Mouse (Mus musculus) CH12.LX (cell line): ENCODE results near the gene Rnf6. TPM values are rescaled to one million over a fixed set of nuclear protein-coding genes. Genes with fewer than 3 reads are reported as not detected.

ENCODE experiments used
- DNase-seq: peaks from one replicate; pipeline ENCODE4 v3.0.0-alpha.2; 2013; ENCODE audit errors: extremely low read depth
- H3K27ac ChIP-seq: 2 replicates; pipeline ENCODE4 v1.5.1; 2012; ENCODE audit warnings: low read depth, mild to moderate bottlenecking, control low read depth, moderate library complexity; ENCODE audit not compliant: insufficient read depth
- H3K27me3 ChIP-seq: replicated peaks from 2 replicates; pipeline ENCODE3; 2012; ENCODE audit warnings: inconsistent platforms
- H3K36me3 ChIP-seq, 2 experiments: replicated peaks in 1 of 2; 2 replicates each; pipeline versions ENCODE3 to v1.6.1; 2012; ENCODE audit warnings: inconsistent platforms in 1 of 2, low read length in 1 of 2, mild to moderate bottlenecking in 1 of 2, mixed read lengths in 1 of 2, moderate library complexity in 1 of 2; ENCODE audit not compliant: control insufficient read depth in 1 of 2, insufficient read depth in 1 of 2
- H3K4me1 ChIP-seq, 2 experiments: 2 replicates each; pipeline ENCODE4 v1.6.1; 2012; ENCODE audit warnings: inconsistent platforms in 1 of 2, moderate library complexity in 1 of 2; ENCODE audit not compliant: insufficient read depth in 2 of 2, control insufficient read depth in 1 of 2
- H3K4me2 ChIP-seq: 2 replicates; pipeline ENCODE4 v1.6.1; 2012; ENCODE audit warnings: low read depth, mild to moderate bottlenecking, control low read depth; ENCODE audit not compliant: poor library complexity, insufficient read depth, severe bottlenecking
- H3K4me3 ChIP-seq, 3 experiments: fragments of 150-350 bp in 1 of 3; sonication (generic) in 1 of 3; replicated peaks in 1 of 3; 2 replicates each; pipeline versions ENCODE3 to v1.5.1; 2011 to 2012; ENCODE audit warnings: low read depth in 2 of 3, low read length in 2 of 3, mild to moderate bottlenecking in 2 of 3, moderate library complexity in 2 of 3, control low read depth in 1 of 3, improper control_type of control experiment in 1 of 3, inconsistent platforms in 1 of 3, mixed read lengths in 1 of 3; ENCODE audit not compliant: poor library complexity in 1 of 3
- H3K79me2 ChIP-seq: replicated peaks from 2 replicates; pipeline ENCODE4 v1.6.1; 2012; ENCODE audit warnings: mild to moderate bottlenecking, moderate library complexity; ENCODE audit not compliant: control insufficient read depth, poor library complexity, insufficient read depth, severe bottlenecking; ENCODE audit errors: extremely low read depth
- H3K9ac ChIP-seq: 2 replicates; pipeline ENCODE4 v1.6.1; 2012; ENCODE audit warnings: low read depth, mild to moderate bottlenecking, control low read depth, moderate library complexity; ENCODE audit not compliant: insufficient read depth
- H3K9me3 ChIP-seq: replicated peaks from 2 replicates; pipeline ENCODE3; 2012; ENCODE audit warnings: low read length, inconsistent platforms, mixed read lengths
- CHD1 ChIP-seq: IDR thresholded peaks from 2 replicates; pipeline ENCODE4 v1.6.1; 2012; ENCODE audit warnings: low read depth, low read length, improper control_type of control experiment, inconsistent platforms
- CHD2 ChIP-seq: IDR thresholded peaks from 2 replicates; pipeline ENCODE4 v1.6.1; 2011; ENCODE audit warnings: low read length, improper control_type of control experiment
- CTCF ChIP-seq, 2 experiments: IDR thresholded peaks in 1 of 2; conservative IDR thresholded peaks in 1 of 2; 2 replicates each; pipeline ENCODE4 v1.5.1; 2011 to 2012; ENCODE audit warnings: low read depth in 2 of 2, low read length in 2 of 2, improper control_type of control experiment in 1 of 2, inconsistent platforms in 1 of 2, mild to moderate bottlenecking in 1 of 2, moderate library complexity in 1 of 2
- E2F4 ChIP-seq: IDR thresholded peaks from 2 replicates; pipeline ENCODE4 v1.6.1; 2011; ENCODE audit warnings: low read depth, low read length, improper control_type of control experiment; ENCODE audit not compliant: insufficient replicate concordance
- EP300 ChIP-seq: IDR thresholded peaks from 2 replicates; pipeline ENCODE4 v1.6.1; 2011; ENCODE audit warnings: low read length, improper control_type of control experiment
- ETS1 ChIP-seq: conservative IDR thresholded peaks from 2 replicates; pipeline ENCODE4 v1.6.1; 2012; ENCODE audit warnings: low read depth, mild to moderate bottlenecking, inconsistent platforms, low read length, improper control_type of control experiment, moderate library complexity
- HCFC1 ChIP-seq: IDR thresholded peaks from 2 replicates; pipeline ENCODE4 v1.6.1; 2012; ENCODE audit warnings: low read depth, mild to moderate bottlenecking, inconsistent platforms, low read length, improper control_type of control experiment
- IRF4 ChIP-seq: IDR thresholded peaks from 2 replicates; pipeline ENCODE4 v1.6.1; 2014; ENCODE audit warnings: low read depth, mild to moderate bottlenecking, inconsistent platforms, low read length, improper control_type of control experiment
- KAT2A ChIP-seq: IDR thresholded peaks from 2 replicates; pipeline ENCODE4 v1.6.1; 2012; ENCODE audit warnings: low read length, improper control_type of control experiment, inconsistent platforms; ENCODE audit not compliant: insufficient replicate concordance
- MAX ChIP-seq: IDR thresholded peaks from 2 replicates; pipeline ENCODE4 v1.6.1; 2011; ENCODE audit warnings: low read length, improper control_type of control experiment
- MEF2A ChIP-seq: IDR thresholded peaks from 2 replicates; pipeline ENCODE4 v1.6.1; 2014; ENCODE audit warnings: low read depth, mild to moderate bottlenecking, inconsistent platforms, low read length, improper control_type of control experiment, borderline replicate concordance
- MYC ChIP-seq: IDR thresholded peaks from 2 replicates; pipeline ENCODE4 v1.6.1; 2011; ENCODE audit warnings: low read depth, mild to moderate bottlenecking, improper control_type of control experiment, low read length
- POLR2A ChIP-seq: IDR thresholded peaks from 2 replicates; pipeline ENCODE4 v1.6.1; 2011; ENCODE audit warnings: low read depth, mild to moderate bottlenecking, improper control_type of control experiment, low read length
- POLR2AphosphoS2 ChIP-seq: IDR thresholded peaks from 2 replicates; pipeline ENCODE4 v1.6.1; 2011; ENCODE audit warnings: low read depth, low read length, improper control_type of control experiment
- TCF12 ChIP-seq: IDR thresholded peaks from 2 replicates; pipeline ENCODE4 v1.6.1; 2014; ENCODE audit warnings: low read depth, mild to moderate bottlenecking, inconsistent platforms, low read length, improper control_type of control experiment
- UBTF ChIP-seq: IDR thresholded peaks from 2 replicates; pipeline ENCODE4 v1.6.1; 2012; ENCODE audit warnings: low read depth, mild to moderate bottlenecking, inconsistent platforms, low read length, improper control_type of control experiment, moderate library complexity
- ZNF384 ChIP-seq: IDR thresholded peaks from 2 replicates; pipeline ENCODE4 v1.6.1; 2012; ENCODE audit warnings: low read depth, low read length, improper control_type of control experiment, inconsistent platforms
- dilution Hi-C: fragments of 300-500 bp; cut with MboI; formaldehyde crosslinking; loops from 2 replicates; pipeline ENCODE4 v1.14.3; 2020; ENCODE audit warnings: low sequenced_read_pairs; ENCODE audit not compliant: extremely low pct_unique_long_range_greater_than_20kb, extremely low pct_ligation_motif_present
- in situ Hi-C: fragments of 300-500 bp; cut with MboI; formaldehyde crosslinking; loops from 3 replicates; pipeline ENCODE4 v1.14.3; 2019; ENCODE audit warnings: low sequenced_read_pairs, low pct_ligation_motif_present, low pct_unique_long_range_greater_than_20kb, mixed read lengths
- polyA plus RNA-seq: library from polyadenylated mRNA; unstranded; fragments of >175 nt; gene quantifications from 2 replicates; pipeline ENCODE4 v1.2.1, GENCODE M21; 2012; ENCODE audit warnings: low read depth; ENCODE audit not compliant: insufficient read length
- total RNA-seq, 2 experiments: library from RNA; depleted of rRNA; stranded (reverse); fragments of 300-350 nt in 1 of 2; fragments of >200 nt in 1 of 2; gene quantifications; 2 replicates each; pipeline ENCODE4 v1.2.3; 2012 to 2014

Gene Rnf6
- total and polyA plus RNA-seq, 3 experiments: 15.9 to 22.7 (median 20.7) TPM

GRCm38 (mm10) chr5:146229869-146230650, 8.7 kb upstream of the Rnf6 start:
- no peak overlapping the region for H3K27ac ChIP-seq
- no peak for TF ChIP-seq CTCF (conservative IDR thresholded peaks at IDR 0.05 in 1 of 2, IDR thresholded peaks at IDR 0.05 in 1 of 2; ENCODE audit: low read depth in 2 of 2, low read length in 2 of 2)
- TF ChIP-seq MAX: 0 out of 2 replicates have a peak, but pooled peaks have one; percentile 39
- peak; percentile 89 for TF ChIP-seq MYC
- TF ChIP-seq, all 38 proteins: peak for 2
- Histone ChIP-seq H3K9ac (peak overlapping the region; percentile 24), H3K4me2 (peak overlapping the region; percentile 47; the same call in 1 of the 2 replicates), H3K4me1 (peaks cover 0 to 18% of the 10 kb centered on the region in 2 experiments; a peak in 1 of 4 replicates), H3K27me3 (no peaks in the 10 kb centered on the region), H3K36me3 (no peaks in the 10 kb centered on the region), H3K79me2 (peaks cover 25% of the 10 kb centered on the region), H3K9me3 (no peaks in the 10 kb centered on the region), H3K4me3 (peak overlapping the region; percentile 68 to 93 (median 82))
- dilution Hi-C loops (no loop called here), in situ Hi-C loops (no loop called here)
- no peak for DNase-seq

DNA sequence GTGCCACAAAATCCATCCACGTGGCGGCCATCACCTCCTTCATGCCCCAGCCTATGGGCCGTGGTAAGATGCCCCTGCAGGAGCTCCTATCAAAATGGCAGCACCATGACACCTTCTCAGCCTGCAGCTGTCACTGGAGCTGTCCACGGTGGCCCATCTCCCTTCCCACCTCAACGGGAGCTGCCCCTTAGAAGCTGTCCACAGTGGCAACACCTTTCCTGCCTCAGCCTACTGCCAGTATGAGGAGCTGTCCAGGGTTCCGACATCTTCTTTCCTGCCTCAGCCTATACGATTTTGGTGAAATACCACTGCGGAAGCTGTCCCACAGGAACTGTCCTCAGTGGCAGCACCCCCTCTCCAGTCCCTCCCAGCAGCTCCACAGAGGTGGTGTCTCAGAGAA, 6.1 kb upstream of the Rnf6 start:
- H3K27me3 ChIP-seq: no peaks in the 10 kb centered on the region
- H3K9ac ChIP-seq: no peak overlapping the region
- H3K4me3 ChIP-seq: no peak overlapping the region
- peaks cover 10% of the 10 kb centered on the region for H3K79me2 ChIP-seq
- in situ Hi-C loops (no loop called here), dilution Hi-C loops (no loop called here)
- TF ChIP-seq ETS1: no peak
- no peak for TF ChIP-seq CHD2
- no peak for TF ChIP-seq EP300
- TF ChIP-seq MEF2A: no peak
- TF ChIP-seq UBTF: no peak
- no peak for TF ChIP-seq ZNF384
- TF ChIP-seq HCFC1: no peak
- no peak for TF ChIP-seq E2F4
- TF ChIP-seq TCF12: no peak
- no peak for TF ChIP-seq POLR2AphosphoS2
- TF ChIP-seq KAT2A: no peak
- TF ChIP-seq CHD1: no peak
- no peak for TF ChIP-seq POLR2A
- no peak for TF ChIP-seq IRF4
- no peak overlapping the region for H3K4me2 ChIP-seq
- H3K9me3 ChIP-seq: no peaks in the 10 kb centered on the region
- no peak for DNase-seq
- H3K27ac ChIP-seq: no peak overlapping the region
- peaks cover 3 to 11% of the 10 kb centered on the region in 2 experiments; a peak in 1 of 4 replicates for H3K4me1 ChIP-seq
- H3K36me3 ChIP-seq: no peaks in the 10 kb centered on the region
